Mouse (Mus musculus) brain, embryonic 14.5 days (tissue): ENCODE results near the gene Nwd1. TPM values are rescaled to one million over a fixed set of nuclear protein-coding genes. Genes with fewer than 3 reads are reported as not detected.
A peak's percentile ranks its signal among the peaks of the same experiment; 100 is the strongest.

Experiments used
- DNase-seq: peaks from one replicate; pipeline ENCODE4 v3.0.0-alpha.2; 2011; ENCODE audit warnings: low read depth
- CTCF ChIP-seq: fragments of 200-500 bp; IDR thresholded peaks from 2 replicates; pipeline ENCODE4 v1.5.1; 2012; ENCODE audit warnings: inconsistent platforms, mild to moderate bottlenecking, moderate library complexity, borderline replicate concordance; ENCODE audit not compliant: insufficient read depth, insufficient read length; ENCODE audit errors: extremely low read depth
- POLR2A ChIP-seq: fragments of 200-500 bp; IDR thresholded peaks from 2 replicates; pipeline ENCODE4 v1.6.1; 2012; ENCODE audit warnings: mild to moderate bottlenecking, inconsistent platforms, borderline replicate concordance; ENCODE audit not compliant: poor library complexity, insufficient read depth, insufficient read length, severe bottlenecking; ENCODE audit errors: extremely low read depth
- polyA plus RNA-seq: library from polyadenylated mRNA; depleted of rRNA; stranded (reverse); fragments of >200 nt; gene quantifications from 2 replicates; pipeline ENCODE4 v1.2.3, GENCODE M21; 2012

Nwd1 gene
- polyA plus RNA-seq, 1 experiment, result 4.4 TPM

- DNase-seq, result no peak
- no peak for TF ChIP-seq POLR2A
- no peak for TF ChIP-seq CTCF
These were observed 82.1 kb downstream of the Nwd1 start for GRCm38 (mm10) chr8:72728636-72729035.

- TF ChIP-seq CTCF, result no peak
- no peak for TF ChIP-seq POLR2A
- no peak for DNase-seq
These were observed 88.5 kb downstream of the Nwd1 start for GRCm38 (mm10) chr8:72735001-72735400.

- DNase-seq, result no peak
- no peak for TF ChIP-seq CTCF
- TF ChIP-seq POLR2A, result no peak
These were observed 90.4 kb downstream of the Nwd1 start for GRCm38 (mm10) chr8:72736868-72737267.

GRCm38 (mm10) chr8:72746061-72746460, 99.5 kb downstream of the Nwd1 start:
- peak; percentile 60 for DNase-seq
- TF ChIP-seq CTCF (peak; percentile 82), POLR2A (no peak)

GRCm38 (mm10) chr8:72749846-72750245, 103.3 kb downstream of the Nwd1 start:
- TF ChIP-seq POLR2A, result no peak
- no peak for TF ChIP-seq CTCF
- no peak for DNase-seq

GRCm38 (mm10) chr8:72750266-72750665, 103.8 kb downstream of the Nwd1 start:
- DNase-seq, result no peak

GRCm38 (mm10) chr8:72751126-72751525, 104.6 kb downstream of the Nwd1 start:
- no peak for DNase-seq
- TF ChIP-seq CTCF (no peak), POLR2A (no peak)

More at GRCm38 (mm10) chr8:72750266-72750665, 103.8 kb downstream of the Nwd1 start:
- TF ChIP-seq POLR2A (no peak), CTCF (no peak)

GRCm38 (mm10) chr8:72752289-72752688, 105.8 kb downstream of the Nwd1 start:
- no peak for TF ChIP-seq CTCF
- TF ChIP-seq POLR2A, result no peak
- DNase-seq, result no peak

GRCm38 (mm10) chr8:72753165-72753564, 106.7 kb downstream of the Nwd1 start:
- no peak for TF ChIP-seq CTCF
- no peak for TF ChIP-seq POLR2A
- no peak for DNase-seq

- TF ChIP-seq POLR2A, result no peak
- no peak for TF ChIP-seq CTCF
These were observed 107.3 kb downstream of the Nwd1 start for GRCm38 (mm10) chr8:72753781-72754180.

GRCm38 (mm10) chr8:72756031-72756430, 109.5 kb downstream of the Nwd1 start:
- DNase-seq, result no peak
- TF ChIP-seq POLR2A, result no peak

More at GRCm38 (mm10) chr8:72753781-72754180, 107.3 kb downstream of the Nwd1 start:
- DNase-seq, result no peak

- DNase-seq, result no peak
- TF ChIP-seq POLR2A (no peak), CTCF (no peak)
These were observed 110.4 kb downstream of the Nwd1 start for GRCm38 (mm10) chr8:72756771-72757390.
